Mouse (Mus musculus): ENCODE measurements around the gene Pcgf2. TPM values are rescaled to one million over a fixed set of nuclear protein-coding genes. Genes with fewer than 3 reads are reported as not detected.

The Pcgf2 gene
- polyA plus RNA-seq, 2 experiments: 18.1 to 130 TPM

DNA sequence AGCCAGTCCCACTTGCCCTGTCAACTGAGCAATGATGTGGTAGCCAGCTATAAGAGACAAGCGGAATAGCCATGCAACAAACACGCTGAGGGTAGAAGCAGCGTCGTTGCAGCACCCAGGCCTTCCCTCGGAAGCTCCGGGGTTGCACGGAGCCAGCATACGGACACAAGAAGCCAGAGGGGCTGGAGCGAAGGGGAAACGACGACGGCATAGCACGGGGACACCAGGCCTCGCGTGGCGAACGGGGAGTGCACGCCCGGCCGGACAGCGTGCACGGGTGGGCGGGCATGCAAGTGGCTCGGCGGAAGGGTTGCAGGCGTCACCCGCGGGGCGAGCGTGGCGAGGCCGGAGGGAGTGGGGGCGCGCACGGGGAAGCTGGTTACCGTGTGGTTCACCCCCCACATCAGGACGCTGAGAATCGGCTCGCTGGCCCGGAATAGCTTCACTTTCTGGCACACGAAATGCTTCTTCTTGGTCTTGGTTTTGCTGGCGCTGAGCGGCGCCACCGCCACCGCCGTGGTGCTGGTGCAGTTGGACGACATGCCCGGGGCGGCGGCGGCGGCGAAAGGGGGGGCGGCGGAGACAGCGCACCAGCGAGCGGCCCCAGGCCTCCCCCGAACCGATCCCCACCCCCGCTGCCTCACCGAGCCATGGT lies 43.9 kb upstream of the Pcgf2 start, which contains the start of gene Pip4k2b:
TSS of gene Pip4k2b (minus strand) at position 642 of the 655 bp plus-strand sequence.
- Histone ChIP-seq H3K4me2 (replicated peaks; ENCODE audit: low read depth, low read length, severe bottlenecking) (peak within 1 kb of the TSS; percentile 83), H3K27ac (replicated peaks; ENCODE audit: low read depth, low read length) (peak within 1 kb of the TSS; percentile 93), H3K27me3 (ENCODE audit: control insufficient read depth, insufficient read depth, low read length) (no peaks in the 10 kb centered on the region), H3K36me3 (ENCODE audit: control insufficient read depth, insufficient read depth, low read length) (peaks cover 31% of the 10 kb centered on the region), H3K4me3 (replicated peaks; ENCODE audit: low read length) (peak within 1 kb of the TSS; percentile 80), H3K4me1 (ENCODE audit: control insufficient read depth, insufficient read depth, low read length) (peaks cover 15% of the 10 kb centered on the region), H3K9me3 (ENCODE audit: control insufficient read depth, low read length) (no peaks in the 10 kb centered on the region), H3K9ac (ENCODE audit: low read depth, low read length, severe bottlenecking) (peak within 1 kb of the TSS; percentile 83)
- DNase-seq (ENCODE audit: low spot score): no peak
- peak; percentile 32 for ATAC-seq (ENCODE audit: low FRiP score, low read depth)
- no peak for TF ChIP-seq POLR2A (IDR thresholded peaks at IDR 0.05; ENCODE audit: borderline replicate concordance, extremely low read depth, insufficient read depth, insufficient read length)
- WGBS: under 1% methylated on average over 38 of the region's 63 CpGs

- Histone ChIP-seq H3K27ac (replicated peaks; ENCODE audit: low read depth, low read length) (no peak overlapping the region; the same call in 1 of the 2 replicates), H3K4me3 (replicated peaks; ENCODE audit: low read length) (peak overlapping the region; percentile 80), H3K4me2 (replicated peaks; ENCODE audit: low read depth, low read length, severe bottlenecking) (peak overlapping the region; percentile 83), H3K9me3 (ENCODE audit: control insufficient read depth, low read length) (no peaks in the 10 kb centered on the region), H3K36me3 (ENCODE audit: control insufficient read depth, insufficient read depth, low read length) (peaks cover 25% of the 10 kb centered on the region), H3K27me3 (ENCODE audit: control insufficient read depth, insufficient read depth, low read length) (no peaks in the 10 kb centered on the region), H3K9ac (ENCODE audit: low read depth, low read length, severe bottlenecking) (peak overlapping the region; percentile 83), H3K4me1 (ENCODE audit: control insufficient read depth, insufficient read depth, low read length) (peaks cover 15% of the 10 kb centered on the region)
- ATAC-seq (ENCODE audit: low FRiP score, low read depth) (no peak), DNase-seq (ENCODE audit: low spot score) (no peak)
- 38% methylated on average over 9 of the region's 9 CpGs for WGBS
- no peak for TF ChIP-seq POLR2A (IDR thresholded peaks at IDR 0.05; ENCODE audit: borderline replicate concordance, extremely low read depth, insufficient read depth, insufficient read length)
Measured at GRCm38 (mm10) chr11:97743423-97743822, 43.1 kb upstream of the Pcgf2 start.

DNA sequence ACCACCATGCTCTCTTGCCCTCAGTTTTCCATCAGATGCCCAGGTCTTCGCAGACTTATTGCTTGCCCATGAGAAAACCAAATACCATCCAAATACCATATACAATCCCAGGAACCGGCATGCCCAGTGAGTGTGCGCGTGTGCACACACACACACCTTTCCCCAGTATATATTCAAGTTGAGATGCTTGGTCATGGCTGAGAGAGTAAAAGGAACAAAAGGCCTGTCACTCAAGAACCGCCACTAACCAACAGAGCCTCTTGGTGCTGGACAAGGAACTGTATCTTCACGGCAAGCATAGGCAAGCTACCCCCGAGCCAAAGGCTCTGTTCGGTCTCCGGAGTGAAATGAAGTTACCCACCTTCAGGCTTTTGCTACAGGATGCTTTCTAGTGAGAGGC lies 42.3 kb upstream of the Pcgf2 start:
- Histone ChIP-seq H3K36me3 (ENCODE audit: control insufficient read depth, insufficient read depth, low read length) (peaks cover 17% of the 10 kb centered on the region), H3K9me3 (ENCODE audit: control insufficient read depth, low read length) (no peaks in the 10 kb centered on the region), H3K4me2 (replicated peaks; ENCODE audit: low read depth, low read length, severe bottlenecking) (peak overlapping the region; percentile 83), H3K27me3 (ENCODE audit: control insufficient read depth, insufficient read depth, low read length) (no peaks in the 10 kb centered on the region), H3K4me3 (replicated peaks; ENCODE audit: low read length) (peak overlapping the region; percentile 80; the same call in 1 of the 2 replicates), H3K9ac (ENCODE audit: low read depth, low read length, severe bottlenecking) (0 out of 2 replicates have a peak overlapping the region, but pooled peaks have one; percentile 83), H3K4me1 (ENCODE audit: control insufficient read depth, insufficient read depth, low read length) (peaks cover 15% of the 10 kb centered on the region), H3K27ac (replicated peaks; ENCODE audit: low read depth, low read length) (no peak overlapping the region)
- WGBS: 83% methylated on average over 9 of the region's 9 CpGs
- TF ChIP-seq POLR2A (IDR thresholded peaks at IDR 0.05; ENCODE audit: borderline replicate concordance, extremely low read depth, insufficient read depth, insufficient read length): no peak
- no peak for ATAC-seq (ENCODE audit: low FRiP score, low read depth)
- no peak for DNase-seq (ENCODE audit: low spot score)

DNA sequence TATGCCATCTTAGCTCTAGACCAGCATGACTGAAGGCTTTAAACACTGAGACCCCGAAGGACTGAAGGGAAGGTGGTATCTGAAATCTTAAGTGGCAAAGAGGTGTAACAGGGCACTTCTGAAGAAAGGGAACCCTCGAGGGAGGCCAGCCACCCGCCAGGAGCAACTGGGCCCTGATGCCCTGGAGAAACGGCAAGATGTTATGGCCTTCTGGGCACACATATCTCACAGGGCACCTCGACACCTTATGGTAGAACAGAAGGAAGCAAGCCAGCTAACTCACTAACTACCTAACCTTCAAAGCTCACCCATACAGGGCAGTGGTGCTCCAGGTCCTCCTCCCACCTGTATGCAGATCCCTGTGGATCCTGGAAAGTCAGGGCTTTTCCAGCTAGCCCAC lies 41.9 kb upstream of the Pcgf2 start:
- H3K4me2 ChIP-seq (replicated peaks; ENCODE audit: low read depth, low read length, severe bottlenecking): 0 out of 2 replicates have a peak overlapping the region, but pooled peaks have one; percentile 83
- no peaks in the 10 kb centered on the region for H3K27me3 ChIP-seq (ENCODE audit: control insufficient read depth, insufficient read depth, low read length)
- no peak overlapping the region for H3K9ac ChIP-seq (ENCODE audit: low read depth, low read length, severe bottlenecking)
- DNase-seq (ENCODE audit: low spot score) (no peak), ATAC-seq (ENCODE audit: low FRiP score, low read depth) (no peak)
- no peaks in the 10 kb centered on the region for H3K9me3 ChIP-seq (ENCODE audit: control insufficient read depth, low read length)
- TF ChIP-seq POLR2A (IDR thresholded peaks at IDR 0.05; ENCODE audit: borderline replicate concordance, extremely low read depth, insufficient read depth, insufficient read length): no peak
- H3K4me3 ChIP-seq (replicated peaks; ENCODE audit: low read length): no peak overlapping the region
- WGBS: 91% methylated on average over 5 of the region's 5 CpGs
- H3K27ac ChIP-seq (replicated peaks; ENCODE audit: low read depth, low read length): no peak overlapping the region
- H3K4me1 ChIP-seq (ENCODE audit: control insufficient read depth, insufficient read depth, low read length): peaks cover 15% of the 10 kb centered on the region
- peaks cover 12% of the 10 kb centered on the region for H3K36me3 ChIP-seq (ENCODE audit: control insufficient read depth, insufficient read depth, low read length)

GRCm38 (mm10) chr11:97740190-97740589 lies 39.9 kb upstream of the Pcgf2 start:
- H3K4me2 ChIP-seq (replicated peaks; ENCODE audit: low read depth, low read length, severe bottlenecking): no peak overlapping the region
- H3K27me3 ChIP-seq (ENCODE audit: control insufficient read depth, insufficient read depth, low read length): no peaks in the 10 kb centered on the region
- 42% methylated on average over 7 of the region's 7 CpGs for WGBS
- no peak overlapping the region for H3K4me3 ChIP-seq (replicated peaks; ENCODE audit: low read length)
- no peaks in the 10 kb centered on the region for H3K9me3 ChIP-seq (ENCODE audit: control insufficient read depth, low read length)
- no peak for TF ChIP-seq POLR2A (IDR thresholded peaks at IDR 0.05; ENCODE audit: borderline replicate concordance, extremely low read depth, insufficient read depth, insufficient read length)
- no peak overlapping the region for H3K9ac ChIP-seq (ENCODE audit: low read depth, low read length, severe bottlenecking)
- H3K36me3 ChIP-seq (ENCODE audit: control insufficient read depth, insufficient read depth, low read length): no peaks in the 10 kb centered on the region
- DNase-seq (ENCODE audit: low spot score) (no peak), ATAC-seq (ENCODE audit: low FRiP score, low read depth) (no peak)
- peaks cover 15% of the 10 kb centered on the region for H3K4me1 ChIP-seq (ENCODE audit: control insufficient read depth, insufficient read depth, low read length)
- H3K27ac ChIP-seq (replicated peaks; ENCODE audit: low read depth, low read length): no peak overlapping the region
